Mouse (Mus musculus) spleen, adult 2 months (tissue): Measurements from ENCODE around the gene Rbpj. TPM values are rescaled to one million over a fixed set of nuclear protein-coding genes. Genes with fewer than 3 reads are reported as not detected.

Experiments
- DNase-seq, 2 experiments: peaks; one replicate each; pipeline versions ENCODE4 v3.0.0 to v3.0.0-alpha.2; 2012 to 2021; ENCODE audit warnings: low spot score in 2 of 2, low read depth in 1 of 2
- H3K27ac ChIP-seq: fragments of 200-500 bp; 2 replicates; pipeline ENCODE4 v1.5.1; 2012; ENCODE audit warnings: low read length, inconsistent platforms; ENCODE audit not compliant: insufficient read depth
- H3K27me3 ChIP-seq: fragments of 200-500 bp; 2 replicates; pipeline ENCODE4 v1.6.1; 2012; ENCODE audit warnings: mild to moderate bottlenecking, moderate library complexity, low read length, inconsistent platforms; ENCODE audit not compliant: control insufficient read depth, insufficient read depth
- H3K36me3 ChIP-seq: fragments of 200-500 bp; 2 replicates; pipeline ENCODE4 v1.6.1; 2012; ENCODE audit warnings: mild to moderate bottlenecking, low read length, inconsistent platforms; ENCODE audit not compliant: control insufficient read depth, insufficient read depth
- H3K4me1 ChIP-seq: fragments of 200-500 bp; 2 replicates; pipeline ENCODE4 v1.6.1; 2011; ENCODE audit warnings: inconsistent platforms; ENCODE audit not compliant: control insufficient read depth, insufficient read depth, insufficient read length
- H3K4me3 ChIP-seq: fragments of 200-500 bp; 2 replicates; pipeline ENCODE4 v1.5.1; 2011; ENCODE audit warnings: mild to moderate bottlenecking, inconsistent platforms; ENCODE audit not compliant: insufficient read depth, insufficient read length; ENCODE audit errors: extremely low read depth
- CTCF ChIP-seq: fragments of 200-500 bp; IDR thresholded peaks from 2 replicates; pipeline ENCODE4 v1.5.1; 2011; ENCODE audit warnings: mild to moderate bottlenecking, inconsistent platforms; ENCODE audit not compliant: insufficient read depth, insufficient read length, insufficient replicate concordance; ENCODE audit errors: extremely low read depth
- POLR2A ChIP-seq: fragments of 200-500 bp; IDR thresholded peaks from 2 replicates; pipeline ENCODE4 v1.6.1; 2011; ENCODE audit warnings: low read depth, low read length, inconsistent platforms
- whole genome bisulfite sequencing: fragments of 180-500 bp; shearing (Covaris S2); methylation state at CpG from one replicate; pipeline ENCODE4 v1.1.7; 2018; 5-methylcytosine and 5-hydroxymethylcytosine counted together
- polyA plus RNA-seq: library from polyadenylated mRNA; depleted of rRNA; stranded (reverse); fragments of >200 nt; gene quantifications from 2 replicates; pipeline ENCODE4 v1.2.3, GENCODE M21; 2012

The Rbpj gene
- polyA plus RNA-seq, 1 experiment = 8.2 TPM

DNA sequence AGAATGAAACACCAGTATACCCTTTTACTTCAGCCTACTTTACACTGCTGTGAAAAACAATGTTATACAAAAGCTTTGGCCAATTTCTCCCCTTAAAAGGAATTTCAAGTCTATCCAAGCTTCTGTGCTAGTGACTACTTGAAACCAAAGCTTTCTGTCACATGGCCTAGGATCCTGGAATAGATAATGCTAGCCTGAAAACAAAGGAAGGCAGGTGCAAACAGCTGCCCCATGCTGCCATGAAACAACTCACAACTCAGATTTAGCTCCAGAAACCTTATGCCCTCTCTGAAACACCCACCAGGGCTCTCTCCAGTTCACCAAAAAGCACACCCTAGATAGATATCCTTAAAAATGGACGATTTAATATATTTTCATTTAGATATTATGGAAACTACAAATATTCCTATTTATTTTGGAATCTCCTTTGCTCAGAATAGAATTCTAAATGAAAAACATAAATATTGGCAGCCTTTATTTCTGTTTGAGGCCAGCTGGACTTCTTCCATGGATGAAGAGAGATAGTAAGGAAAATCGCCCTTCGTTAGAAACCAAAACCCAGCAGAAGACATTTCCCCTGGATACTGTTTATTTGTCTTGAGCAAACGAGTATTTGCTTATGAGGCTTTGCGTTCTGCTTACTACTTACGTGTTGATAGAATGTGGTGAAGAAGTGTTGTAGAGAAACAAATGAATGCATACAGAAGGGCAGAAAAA lies 91.8 kb downstream of the Rbpj start:
- Histone ChIP-seq H3K27ac (no peak overlapping the region), H3K4me3 (no peak overlapping the region), H3K4me1 (no peaks in the 10 kb centered on the region), H3K27me3 (no peaks in the 10 kb centered on the region), H3K36me3 (no peaks in the 10 kb centered on the region)
- DNase-seq = no peak
- 85% methylated on average over 6 of the region's 6 CpGs for WGBS
- TF ChIP-seq POLR2A (no peak), CTCF (no peak)

DNA sequence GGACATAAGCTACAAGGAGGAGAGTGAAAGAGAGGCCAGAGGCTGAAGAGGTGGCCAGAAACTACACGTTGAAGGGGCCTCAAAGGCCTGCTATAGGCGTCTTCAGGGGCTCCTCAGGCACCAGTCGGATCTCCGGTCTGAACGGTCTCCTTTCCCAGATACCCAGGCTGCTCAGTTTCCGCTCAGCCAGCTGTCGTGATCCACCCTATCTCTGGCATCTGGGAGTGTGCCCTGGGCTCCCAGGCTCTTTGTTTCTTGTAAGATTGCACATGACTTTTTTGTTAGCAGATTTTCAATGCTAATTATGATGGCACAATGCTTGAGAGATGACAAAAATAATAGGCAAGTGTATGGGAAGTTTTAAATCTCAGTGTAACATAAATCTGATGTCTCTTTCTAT lies 95.2 kb downstream of the Rbpj start:
- no peak for DNase-seq
- no peaks in the 10 kb centered on the region for H3K36me3 ChIP-seq
- TF ChIP-seq CTCF (no peak), POLR2A (no peak)
- no peaks in the 10 kb centered on the region for H3K27me3 ChIP-seq
- WGBS = 92% methylated on average over 7 of the region's 7 CpGs
- H3K4me1 ChIP-seq = no peaks in the 10 kb centered on the region
- no peak overlapping the region for H3K4me3 ChIP-seq
- H3K27ac ChIP-seq = no peak overlapping the region

DNA sequence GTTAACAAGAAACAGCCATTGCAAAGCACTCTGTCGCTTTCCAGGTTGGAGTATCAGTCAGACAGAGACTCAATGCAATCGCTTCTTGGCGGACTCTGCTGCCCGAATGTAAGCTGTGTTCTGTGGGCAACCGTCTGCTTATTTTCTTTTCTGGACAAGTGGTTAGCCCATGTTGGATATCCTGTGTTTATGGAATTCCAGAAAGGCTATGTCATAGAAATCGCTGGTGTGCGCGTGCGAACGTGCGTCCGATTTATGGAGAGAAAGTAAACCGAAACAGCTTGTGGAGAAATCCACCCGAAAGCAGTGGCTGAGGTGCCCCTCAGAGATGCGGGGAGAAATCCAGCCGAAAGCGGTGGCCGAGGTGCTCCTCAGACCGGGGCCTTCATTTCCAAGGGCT lies 98.4 kb downstream of the Rbpj start:
- WGBS = 95% methylated on average over 19 of the region's 19 CpGs
- TF ChIP-seq POLR2A (no peak), CTCF (no peak)
- Histone ChIP-seq H3K27ac (no peak overlapping the region), H3K27me3 (no peaks in the 10 kb centered on the region), H3K36me3 (no peaks in the 10 kb centered on the region), H3K4me3 (no peak overlapping the region), H3K4me1 (no peaks in the 10 kb centered on the region)
- DNase-seq = no peak

DNA sequence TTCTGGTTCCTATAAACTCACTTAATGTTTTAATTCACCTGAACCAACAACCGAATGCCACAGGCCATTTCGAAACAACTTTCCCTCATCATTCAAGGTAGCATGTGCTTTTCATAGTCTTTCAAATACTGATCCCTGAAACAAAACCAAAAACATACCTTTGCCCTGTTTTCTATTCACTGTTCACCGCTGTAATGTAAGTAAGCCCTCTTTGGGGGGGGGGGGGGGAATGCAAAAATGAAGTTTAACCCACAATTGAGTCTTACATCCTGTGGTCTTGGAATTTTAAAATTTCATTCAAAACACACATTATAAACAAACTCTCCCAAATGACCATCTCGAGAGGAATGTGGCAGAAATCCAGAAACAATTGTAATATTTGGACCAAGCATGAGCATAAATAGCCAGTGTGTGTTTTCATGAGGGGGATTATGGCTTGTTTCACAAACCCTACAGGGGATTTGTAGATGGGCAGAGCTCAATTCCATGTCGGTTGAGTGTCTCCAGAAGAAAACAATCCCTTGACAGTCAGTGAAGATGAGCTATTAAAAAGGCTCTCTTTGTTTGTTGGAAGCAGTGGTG lies 99.4 kb downstream of the Rbpj start:
- 85% methylated on average over 5 of the region's 5 CpGs for WGBS

DNA sequence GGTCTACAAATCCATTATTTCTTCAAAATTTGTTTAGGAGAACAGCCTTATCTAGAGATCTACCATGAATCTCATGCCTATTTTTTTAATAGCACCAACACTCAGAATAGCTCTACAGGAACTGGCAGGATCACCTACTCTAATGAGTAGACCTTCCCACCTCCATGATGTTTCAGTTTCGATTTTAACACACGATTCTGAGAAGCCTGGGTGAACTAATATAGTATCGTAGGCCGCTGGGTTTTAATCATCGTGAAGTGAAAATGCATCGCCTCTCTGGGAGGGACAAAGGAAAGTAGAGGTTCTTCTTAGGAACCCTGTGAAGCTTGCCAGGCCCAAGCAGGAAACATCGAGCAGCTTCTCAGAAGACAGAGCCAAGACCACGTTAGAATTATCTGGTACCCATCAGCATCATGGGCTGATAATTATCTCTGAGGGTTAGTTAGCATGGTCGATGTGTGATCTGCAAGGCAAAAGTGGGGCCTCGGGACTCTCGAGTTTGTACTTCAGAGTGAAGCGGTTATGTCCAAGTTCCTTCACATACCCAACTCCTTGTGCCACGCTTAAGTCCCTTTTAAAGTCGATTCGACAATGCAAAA lies 100.6 kb downstream of the Rbpj start:
- WGBS = 67% methylated on average over 15 of the region's 15 CpGs
- no peaks in the 10 kb centered on the region for H3K4me1 ChIP-seq
- DNase-seq = no peak
- H3K27ac ChIP-seq = no peak overlapping the region
- TF ChIP-seq POLR2A = no peak
- no peak for TF ChIP-seq CTCF
- no peaks in the 10 kb centered on the region for H3K27me3 ChIP-seq
- no peak overlapping the region for H3K4me3 ChIP-seq
- no peaks in the 10 kb centered on the region for H3K36me3 ChIP-seq

More for the DNA sequence above, 99.4 kb downstream of the Rbpj start:
- H3K36me3 ChIP-seq = no peaks in the 10 kb centered on the region
- TF ChIP-seq CTCF (no peak), POLR2A (no peak)
- no peak overlapping the region for H3K27ac ChIP-seq
- no peak overlapping the region for H3K4me3 ChIP-seq
- no peaks in the 10 kb centered on the region for H3K27me3 ChIP-seq
- no peak for DNase-seq
- H3K4me1 ChIP-seq = no peaks in the 10 kb centered on the region

DNA sequence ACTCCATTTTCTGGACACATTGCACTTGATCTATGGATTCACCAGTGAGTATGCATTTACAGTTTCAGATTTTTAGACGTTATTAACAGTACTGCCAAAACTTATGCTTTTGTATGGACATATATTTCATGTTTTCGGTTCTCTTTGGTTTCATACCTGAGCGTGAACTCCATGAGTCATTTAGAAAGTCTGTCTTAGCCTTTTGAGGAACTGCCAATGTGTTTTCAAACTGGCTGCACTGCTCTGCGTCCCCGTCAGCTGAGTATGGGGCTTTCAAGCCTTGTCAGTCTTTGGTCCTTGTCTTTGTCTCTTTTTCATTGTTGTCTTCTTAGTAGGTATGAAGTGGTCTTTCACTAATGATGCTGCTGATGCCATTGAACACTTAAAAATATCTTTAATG lies 106.5 kb downstream of the Rbpj start:
- H3K27ac ChIP-seq = no peak overlapping the region
- H3K4me3 ChIP-seq = no peak overlapping the region
- no peak for DNase-seq
- TF ChIP-seq CTCF = no peak
- no peak for TF ChIP-seq POLR2A
- 34% methylated on average over 5 of the region's 5 CpGs for WGBS
- H3K27me3 ChIP-seq = no peaks in the 10 kb centered on the region
- peaks cover 3% of the 10 kb centered on the region; the same call in 1 of the 2 replicates for H3K4me1 ChIP-seq
- H3K36me3 ChIP-seq = no peaks in the 10 kb centered on the region
